Mouse (Mus musculus) E14TG2a.4 (cell line): ENCODE data around the gene Pawr.

Source experiments
- CTCF ChIP-seq: conservative IDR thresholded peaks from 2 replicates; pipeline ENCODE4 v1.5.1; 2014; ENCODE audit warnings: low read length
- POU5F1 ChIP-seq: IDR thresholded peaks from 2 replicates; pipeline ENCODE4 v1.6.1; 2014; ENCODE audit warnings: low read length, borderline replicate concordance

- TF ChIP-seq CTCF (no peak), POU5F1 (no peak)
These were observed 34.3 kb downstream of the Pawr start for GRCm38 (mm10) chr10:108366251-108366650.
